Mouse (Mus musculus): ENCODE results near the gene Garem2.

Gene Garem2

GRCm38 (mm10) chr5:30153222-30153621 is 48.3 kb downstream of the Garem2 start:
- DNase-seq (ENCODE audit: low read depth, low spot score): no peak

GRCm38 (mm10) chr5:30154013-30154412 is 49.1 kb downstream of the Garem2 start:
- no peak for DNase-seq (ENCODE audit: low read depth, low spot score)

- peak; percentile 95 for DNase-seq (ENCODE audit: low read depth, low spot score)
Measured at GRCm38 (mm10) chr5:30154474-30155394, 49.8 kb downstream of the Garem2 start, which contains the start of the genes Hadha and Hadhb. Gene Hadha (minus strand): TSS chr5:30155162. Gene Hadhb (plus strand): TSS chr5:30155248.

- no peak for DNase-seq (ENCODE audit: low read depth, low spot score)
Measured at GRCm38 (mm10) chr5:30155395-30155792, 50.4 kb downstream of the Garem2 start.

- DNase-seq (ENCODE audit: low read depth, low spot score): peak; percentile 61
Measured at GRCm38 (mm10) chr5:30155821-30156629, 51.1 kb downstream of the Garem2 start.

- no peak for DNase-seq (ENCODE audit: low read depth, low spot score)
Measured at GRCm38 (mm10) chr5:30159601-30160000, 54.6 kb downstream of the Garem2 start.

- DNase-seq (ENCODE audit: low read depth, low spot score): no peak
Measured at GRCm38 (mm10) chr5:30161836-30162235, 56.9 kb downstream of the Garem2 start.

GRCm38 (mm10) chr5:30162339-30162738 is 57.4 kb downstream of the Garem2 start:
- DNase-seq (ENCODE audit: low read depth, low spot score): no peak

GRCm38 (mm10) chr5:30165234-30165946 is 60.4 kb downstream of the Garem2 start:
- DNase-seq (ENCODE audit: low read depth, low spot score): no peak

All from CD4-positive, CD25-positive, alpha-beta regulatory T cell, adult 2 months (primary cell).